Mouse (Mus musculus) G1E (cell line): ENCODE results near the gene AU040320. TPM values are rescaled to one million over a fixed set of nuclear protein-coding genes. Genes with fewer than 3 reads are reported as not detected.
A peak's percentile ranks its signal among the peaks of the same experiment; 100 is the strongest.

ENCODE experiments used
- ATAC-seq: 2 replicates; pipeline ENCODE4 v1.8.0; 2016; ENCODE audit warnings: mild to moderate bottlenecking; ENCODE audit not compliant: insufficient number of reproducible peaks, poor library complexity, low FRiP score, severe bottlenecking; ENCODE audit errors: extremely low read depth
- DNase-seq: peaks from one replicate; pipeline ENCODE4 v3.0.0; 2012; ENCODE audit warnings: low spot score
- H3K27me3 ChIP-seq: 2 replicates; pipeline ENCODE4 v1.6.1; 2012; ENCODE audit warnings: mild to moderate bottlenecking, low read length, inconsistent platforms; ENCODE audit not compliant: insufficient read depth
- H3K36me3 ChIP-seq: replicated peaks from 2 replicates; pipeline ENCODE3; 2012; ENCODE audit warnings: mild to moderate bottlenecking, inconsistent platforms
- H3K4me1 ChIP-seq: 2 replicates; pipeline ENCODE4 v1.6.1; 2012; ENCODE audit warnings: low read depth, low read length, inconsistent platforms, mixed read lengths; ENCODE audit not compliant: insufficient read depth
- H3K4me3 ChIP-seq: 2 replicates; pipeline ENCODE4 v1.5.1; 2012; ENCODE audit warnings: low read depth, mild to moderate bottlenecking, inconsistent platforms, low read length, moderate library complexity, mixed read lengths
- H3K9me3 ChIP-seq: replicated peaks from 2 replicates; pipeline ENCODE4 v1.6.1; 2012; ENCODE audit warnings: inconsistent platforms
- CTCF ChIP-seq: IDR thresholded peaks from 2 replicates; pipeline ENCODE4 v1.5.1; 2012; ENCODE audit warnings: low read depth, low read length, inconsistent platforms, mixed read lengths
- GATA1 ChIP-seq: IDR thresholded peaks from 2 replicates; pipeline ENCODE4 v1.6.1; 2012; ENCODE audit warnings: borderline replicate concordance, low read length, inconsistent platforms, mixed read lengths
- GATA2 ChIP-seq: IDR thresholded peaks from 2 replicates; pipeline ENCODE4 v1.6.1; 2012; ENCODE audit warnings: low read depth, low read length, inconsistent platforms, borderline replicate concordance
- POLR2AphosphoS5 ChIP-seq: IDR thresholded peaks from 2 replicates; pipeline ENCODE4 v1.6.1; 2012; ENCODE audit warnings: low read depth, low read length, inconsistent platforms; ENCODE audit not compliant: insufficient replicate concordance
- TAL1 ChIP-seq: conservative IDR thresholded peaks from 2 replicates; pipeline ENCODE4 v1.6.1; 2012; ENCODE audit warnings: low read depth, low read length, inconsistent platforms, mixed read lengths
- polyA plus RNA-seq: library from polyadenylated mRNA; stranded (reverse); fragments of >175 nt; gene quantifications from 2 replicates; pipeline ENCODE4 v1.2.3, GENCODE M21; 2012
- total RNA-seq, 2 experiments: library from RNA; stranded (forward) in 1 of 2; stranded (reverse) in 1 of 2; fragments of 200-1000 nt in 1 of 2; fragments of >200 nt in 1 of 2; fragmentation: Nextera tagmentation in 1 of 2; gene quantifications; 2 replicates each; pipeline ENCODE4 v1.2.3; 2014 to 2017

The AU040320 gene
- total and polyA plus RNA-seq, 3 experiments, result 15.5 to 41.5 (median 21.8) TPM

DNA sequence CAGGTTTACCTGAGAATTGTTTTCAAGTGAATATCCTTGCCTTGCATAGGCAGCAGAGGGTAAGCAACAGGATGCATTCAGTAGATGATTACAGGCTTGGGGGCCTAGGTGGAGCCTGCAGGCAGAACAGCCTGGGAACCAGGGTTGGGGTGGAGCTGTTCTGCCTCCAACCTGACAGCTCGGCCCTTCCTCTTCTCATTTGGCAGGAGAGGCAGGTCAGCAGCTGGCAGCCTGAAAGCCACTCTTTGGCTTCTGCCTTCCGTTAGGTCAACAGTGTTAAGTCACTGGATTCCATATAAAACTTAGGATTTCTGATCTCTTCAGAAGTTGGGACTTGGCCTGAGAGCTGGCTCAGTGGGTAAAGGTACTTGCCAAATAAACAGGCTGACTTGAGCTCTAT is 10.4 kb upstream of the AU040320 start:
- TF ChIP-seq CTCF, result no peak
- TF ChIP-seq POLR2AphosphoS5, result no peak
- no peak for TF ChIP-seq GATA1
- no peak for TF ChIP-seq TAL1
- no peak for TF ChIP-seq GATA2
- Histone ChIP-seq H3K36me3 (peaks cover 50% of the 10 kb centered on the region), H3K4me3 (no peak overlapping the region), H3K9me3 (no peaks in the 10 kb centered on the region), H3K4me1 (peaks cover 44% of the 10 kb centered on the region), H3K27me3 (peaks cover 8% of the 10 kb centered on the region)
- DNase-seq (no peak), ATAC-seq (no peak)

- Histone ChIP-seq H3K4me3 (no peak overlapping the region), H3K9me3 (no peaks in the 10 kb centered on the region), H3K4me1 (peaks cover 51% of the 10 kb centered on the region), H3K36me3 (peaks cover 57% of the 10 kb centered on the region), H3K27me3 (peaks cover 3% of the 10 kb centered on the region; the same call in 1 of the 2 replicates)
- no peak for DNase-seq
- no peak for TF ChIP-seq TAL1
- no peak for TF ChIP-seq GATA2
- no peak for TF ChIP-seq GATA1
- no peak for TF ChIP-seq CTCF
- TF ChIP-seq POLR2AphosphoS5, result no peak
- ATAC-seq, result no peak
Measured at GRCm38 (mm10) chr4:126743713-126744112, 9.6 kb upstream of the AU040320 start.

DNA sequence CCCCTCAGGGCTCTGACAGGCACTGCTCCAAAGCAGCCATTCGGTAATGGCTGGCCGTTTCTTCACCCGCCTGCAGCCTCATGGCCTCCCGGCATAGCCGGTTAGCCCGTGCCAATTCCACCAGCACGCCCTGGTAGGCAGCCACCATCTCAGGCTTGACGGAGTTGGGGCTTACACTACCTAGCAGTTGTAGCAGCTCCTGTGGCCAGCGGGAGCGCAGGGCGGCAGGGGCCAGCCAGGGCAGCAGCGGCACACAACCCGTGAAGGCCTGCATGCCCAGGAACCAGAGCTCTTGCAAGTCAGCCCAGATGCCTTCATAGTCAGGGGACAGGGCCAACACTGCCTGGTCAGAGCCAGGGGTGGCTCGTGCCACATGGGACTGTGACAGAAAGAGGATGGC is 8.5 kb upstream of the AU040320 start:
- Histone ChIP-seq H3K4me3 (no peak overlapping the region; the same call in 1 of the 2 replicates), H3K36me3 (peaks cover 68% of the 10 kb centered on the region)

DNA sequence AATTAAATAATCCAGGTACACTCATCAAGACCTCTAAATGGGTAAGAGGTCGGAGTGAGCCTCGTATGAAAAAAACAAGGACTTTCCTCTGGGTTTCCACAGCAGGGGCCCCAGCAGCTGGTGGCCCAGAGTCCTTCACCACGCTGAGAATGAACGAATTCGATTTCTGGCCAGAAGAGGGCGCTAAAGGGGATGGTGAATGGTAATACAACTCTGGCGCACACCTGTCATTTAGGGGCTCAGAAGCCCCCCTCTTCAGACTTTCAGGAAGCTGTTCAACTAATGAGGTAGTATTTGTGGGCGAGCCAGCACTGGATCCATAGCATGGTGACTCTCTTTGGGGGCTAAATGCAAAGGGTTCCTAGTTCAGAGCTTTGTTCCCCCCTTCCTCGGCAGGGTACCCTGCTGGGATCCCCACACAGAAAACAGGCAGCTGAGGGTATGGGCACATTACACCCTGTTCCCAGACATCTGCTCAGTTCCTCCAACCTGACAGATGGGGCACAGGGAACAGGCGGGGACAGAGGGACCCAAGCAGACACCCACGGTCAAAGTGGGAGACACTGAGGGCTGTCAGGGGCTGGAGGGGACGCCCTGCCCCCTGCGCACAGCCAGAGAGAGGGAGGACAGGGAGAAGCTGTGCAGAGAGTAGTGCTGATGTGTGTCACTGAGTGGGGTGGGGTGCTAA is 7.7 kb upstream of the AU040320 start:
- ATAC-seq (no peak), DNase-seq (peak; percentile 42)
- Histone ChIP-seq H3K4me3 (no peak overlapping the region), H3K9me3 (no peaks in the 10 kb centered on the region), H3K36me3 (peaks cover 76% of the 10 kb centered on the region), H3K27me3 (no peaks in the 10 kb centered on the region), H3K4me1 (peaks cover 70% of the 10 kb centered on the region)
- TF ChIP-seq CTCF, result peak; percentile 20; the same call in 1 of the 2 replicates
- TF ChIP-seq TAL1, result no peak

More for the DNA sequence above, 8.5 kb upstream of the AU040320 start:
- DNase-seq, result no peak
- Histone ChIP-seq H3K4me1 (peaks cover 62% of the 10 kb centered on the region), H3K27me3 (no peaks in the 10 kb centered on the region), H3K9me3 (no peaks in the 10 kb centered on the region)
- TF ChIP-seq GATA1, result no peak
- TF ChIP-seq TAL1, result no peak
- TF ChIP-seq CTCF, result no peak
- ATAC-seq, result no peak

DNA sequence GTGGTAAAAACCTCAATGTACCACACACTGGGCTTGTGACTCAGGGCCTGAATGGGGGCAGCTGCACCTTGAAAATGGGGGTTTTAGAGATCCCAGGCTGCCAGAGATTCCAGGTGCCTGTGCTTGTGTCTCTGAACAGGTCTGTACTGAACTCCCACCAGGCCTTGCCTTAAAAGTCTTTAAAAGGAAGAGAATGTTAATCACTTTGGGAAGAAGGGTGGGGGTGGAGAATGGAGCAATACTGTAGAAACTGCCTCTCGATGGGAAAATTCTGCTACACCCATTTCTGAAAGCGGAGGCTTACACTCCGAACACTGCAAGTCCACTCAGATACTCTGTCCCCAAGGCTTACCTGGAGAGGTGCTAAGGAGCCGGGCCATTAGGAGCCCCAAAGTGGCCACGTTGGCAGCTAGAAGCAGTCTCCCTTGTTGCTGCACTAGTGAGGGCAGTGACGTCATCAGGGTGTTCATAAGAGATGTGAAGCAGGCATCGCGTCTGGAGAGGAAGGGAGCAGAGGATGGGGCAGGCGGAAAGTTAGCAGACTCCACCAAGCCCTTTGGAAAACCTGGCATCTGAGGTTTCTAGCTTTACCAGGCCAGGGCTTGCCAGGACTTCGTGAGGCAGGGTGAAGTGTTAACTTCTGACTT is 7.0 kb upstream of the AU040320 start:
- H3K36me3 ChIP-seq, result peaks cover 83% of the 10 kb centered on the region
- no peaks in the 10 kb centered on the region for H3K27me3 ChIP-seq
- no peaks in the 10 kb centered on the region for H3K9me3 ChIP-seq
- TF ChIP-seq GATA1, result no peak
- no peak for TF ChIP-seq TAL1
- TF ChIP-seq GATA2, result no peak
- TF ChIP-seq CTCF, result no peak
- TF ChIP-seq POLR2AphosphoS5, result no peak
- DNase-seq (no peak), ATAC-seq (no peak)
- peaks cover 77% of the 10 kb centered on the region for H3K4me1 ChIP-seq
- no peak overlapping the region; the same call in 1 of the 2 replicates for H3K4me3 ChIP-seq

- no peaks in the 10 kb centered on the region for H3K27me3 ChIP-seq
- no peaks in the 10 kb centered on the region for H3K9me3 ChIP-seq
- H3K4me1 ChIP-seq, result peaks cover 89% of the 10 kb centered on the region
- H3K4me3 ChIP-seq, result peak overlapping the region; percentile 18; the same call in 1 of the 2 replicates
- no peak for ATAC-seq
- DNase-seq, result no peak
- no peak for TF ChIP-seq TAL1
- H3K36me3 ChIP-seq, result peaks cover 88% of the 10 kb centered on the region
Measured at GRCm38 (mm10) chr4:126748381-126748780, 5.0 kb upstream of the AU040320 start.

GRCm38 (mm10) chr4:126749553-126749952 is 3.8 kb upstream of the AU040320 start:
- Histone ChIP-seq H3K36me3 (peaks cover 76% of the 10 kb centered on the region), H3K9me3 (no peaks in the 10 kb centered on the region), H3K27me3 (no peaks in the 10 kb centered on the region), H3K4me1 (peaks cover 86% of the 10 kb centered on the region), H3K4me3 (peak overlapping the region; percentile 38; the same call in 1 of the 2 replicates)
- no peak for TF ChIP-seq TAL1
- TF ChIP-seq GATA1, result no peak
- no peak for TF ChIP-seq POLR2AphosphoS5
- no peak for TF ChIP-seq CTCF
- no peak for TF ChIP-seq GATA2
- DNase-seq (no peak), ATAC-seq (no peak)
